Mouse (Mus musculus): Measurements from ENCODE around the gene Btnl2.

Gene Btnl2

DNA sequence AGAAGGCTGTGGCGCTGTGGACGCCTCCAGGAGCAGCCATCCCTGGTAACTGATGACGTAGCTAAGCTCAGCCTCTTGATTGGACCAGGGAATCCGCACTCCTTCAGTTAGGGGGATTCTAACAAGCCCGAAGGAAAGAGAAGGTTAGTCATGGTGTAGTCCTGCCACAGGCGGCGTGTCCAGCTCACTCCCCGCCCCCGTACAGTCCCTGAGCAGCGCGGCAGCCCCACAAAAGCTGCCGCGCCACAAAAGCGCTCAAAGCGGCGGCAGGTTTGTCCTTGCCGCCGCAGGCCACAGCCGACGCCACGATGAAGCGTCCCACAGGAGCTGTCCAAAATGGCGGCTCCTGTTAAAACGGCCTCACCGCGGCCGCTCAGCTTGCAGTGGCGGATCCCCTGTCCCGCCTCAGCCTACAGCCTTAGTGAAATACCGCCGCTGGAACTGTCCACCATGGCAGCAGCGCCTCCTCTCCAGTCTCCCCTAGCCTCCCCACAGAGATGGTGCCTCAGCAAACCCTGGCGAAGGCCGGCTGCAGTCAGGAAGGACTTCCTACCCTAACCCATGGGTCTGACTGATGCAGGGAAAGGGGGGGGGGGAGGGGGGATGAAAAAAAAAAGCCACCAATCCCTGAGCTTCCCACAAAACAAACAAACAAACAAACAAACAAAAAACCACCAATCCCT, 44.2 kb downstream of the Btnl2 start, which contains the start of gene BC051142:
TSS of gene BC051142 (plus strand) at position 110 of the 683 bp plus-strand sequence.
- peak; percentile 91 for DNase-seq (ENCODE audit: low spot score in 2 of 2)

DNA sequence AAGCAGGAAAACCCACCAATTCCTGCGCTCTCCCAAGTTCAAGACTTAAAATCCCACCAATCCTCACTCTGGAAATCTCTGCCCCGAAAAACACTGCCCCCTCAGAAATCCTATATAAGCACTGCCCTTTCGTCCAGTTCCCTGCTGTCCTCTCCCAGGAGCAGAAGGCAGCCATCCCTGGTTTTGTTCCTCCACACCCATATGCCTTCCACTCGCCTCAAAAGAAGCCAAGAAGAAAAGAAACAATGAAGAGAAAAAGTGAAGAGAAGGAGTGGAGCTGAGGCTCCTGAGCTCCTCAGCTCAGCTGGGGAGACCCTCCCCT, 44.7 kb downstream of the Btnl2 start:
- no peak for DNase-seq (ENCODE audit: low spot score in 2 of 2)

DNA sequence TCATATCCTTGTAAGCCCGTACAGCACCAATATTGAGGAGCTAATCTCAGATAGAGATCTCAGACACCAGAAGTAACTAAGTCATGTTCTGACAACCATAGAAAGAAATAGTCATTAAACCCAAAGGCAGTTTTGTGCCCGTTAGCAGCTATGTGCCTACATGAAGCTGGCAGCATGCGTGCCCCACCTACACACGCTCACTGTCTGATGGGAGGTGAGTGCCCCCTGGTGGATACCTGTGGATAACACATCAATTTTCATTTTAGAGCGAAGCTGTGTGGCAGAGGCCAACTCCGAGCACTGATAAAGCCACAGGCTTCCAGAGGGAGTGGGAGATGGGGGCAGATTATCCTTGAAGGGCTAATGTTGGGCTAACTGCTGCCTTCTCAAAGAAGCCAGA, 56.5 kb downstream of the Btnl2 start:
- DNase-seq (ENCODE audit: low spot score in 2 of 2): peak; percentile 74 to 81

Measured in right cerebral cortex, postnatal 10 days (tissue).